Mouse (Mus musculus) testis, adult 2 months (tissue): ENCODE measurements at regions not wholly inside any gene's neighbourhood (a gene's known extent, or its start where the extent isn't known, plus 50 kb on each side); places are given as distances from the start of the nearest gene placed in this dataset.

Experiments
- CTCF ChIP-seq: fragments of 200-500 bp; IDR thresholded peaks from 2 replicates; pipeline ENCODE4 v1.5.1; 2012; ENCODE audit warnings: low read depth, mild to moderate bottlenecking, inconsistent platforms, low read length, moderate library complexity; ENCODE audit not compliant: control insufficient read depth, insufficient read depth, insufficient replicate concordance
- POLR2A ChIP-seq: fragments of 200-500 bp; IDR thresholded peaks from 2 replicates; pipeline ENCODE4 v1.6.1; 2012; ENCODE audit warnings: low read depth, mild to moderate bottlenecking, inconsistent platforms, low read length, moderate library complexity; ENCODE audit not compliant: control insufficient read depth

DNA sequence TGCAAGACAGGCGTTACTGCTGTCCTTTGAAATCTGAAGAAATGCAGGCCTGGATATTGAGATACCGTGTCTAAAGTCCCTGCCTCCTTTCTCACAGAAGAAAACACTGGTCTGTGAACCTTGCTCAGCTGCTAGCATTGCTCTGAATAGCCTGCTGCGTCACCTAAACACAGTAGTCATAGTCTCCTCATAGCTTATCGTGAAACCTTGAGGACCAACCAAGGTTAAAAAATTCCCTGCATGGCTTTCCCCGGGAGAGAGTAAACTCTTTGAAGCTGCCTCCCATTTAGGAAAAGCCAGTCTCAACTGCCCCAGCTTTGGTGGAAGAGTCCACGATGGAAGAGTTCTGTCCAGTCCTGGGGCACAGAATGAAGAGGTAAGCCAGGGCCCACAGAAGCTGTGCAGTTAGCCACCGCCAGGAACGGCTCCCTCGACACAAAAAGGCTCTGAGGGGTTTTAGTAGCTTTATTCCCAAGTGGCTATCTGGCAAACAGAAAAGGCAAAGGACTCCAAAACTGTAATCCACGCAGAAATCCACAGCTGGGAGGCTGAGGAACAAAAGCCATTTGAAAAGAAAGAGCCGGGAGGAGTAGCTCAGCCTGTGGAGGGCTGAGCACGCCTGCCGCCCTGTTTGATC lies 142.0 kb upstream of the Rad23b start:
- TF ChIP-seq POLR2A, result no peak
- no peak for TF ChIP-seq CTCF
